Mouse (Mus musculus) thymus, adult 2 months (tissue): ENCODE data around the gene Mybpc2.

Source experiments
- CTCF ChIP-seq: fragments of 200-500 bp; IDR thresholded peaks from 2 replicates; pipeline ENCODE4 v1.5.1; 2012; ENCODE audit warnings: mild to moderate bottlenecking, control low read depth, low read length, moderate library complexity, borderline replicate concordance; ENCODE audit not compliant: control insufficient read depth, poor library complexity, insufficient read depth; ENCODE audit errors: extremely low read depth
- POLR2A ChIP-seq: fragments of 200-500 bp; IDR thresholded peaks from 2 replicates; pipeline ENCODE4 v1.6.1; 2012; ENCODE audit warnings: mild to moderate bottlenecking, low read length, control low read depth, moderate library complexity; ENCODE audit not compliant: control insufficient read depth, poor library complexity, insufficient read depth; ENCODE audit errors: extremely low read depth

DNA sequence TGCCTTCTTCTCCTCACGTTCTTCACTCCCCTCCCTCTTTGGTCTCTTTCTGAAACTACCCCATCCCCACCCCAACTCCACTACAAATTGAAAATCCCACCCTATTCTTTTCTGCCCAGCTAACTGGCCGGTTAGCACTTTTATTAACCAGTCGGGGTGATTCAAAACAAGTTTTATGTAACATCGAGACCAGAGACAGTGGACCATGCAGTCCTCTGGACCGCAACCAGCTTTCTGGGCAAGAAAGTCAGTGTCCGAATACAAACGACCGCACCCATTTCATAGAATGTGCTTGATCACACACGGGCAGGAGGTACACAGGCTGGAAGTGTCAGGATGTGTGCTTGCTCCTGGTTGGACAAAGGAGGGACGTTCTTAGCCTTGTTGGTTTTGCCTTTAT lies 40.0 kb upstream of the Mybpc2 start:
- no peak for TF ChIP-seq POLR2A
- no peak for TF ChIP-seq CTCF
